Mouse (Mus musculus) fat pad, adult 2 months (tissue): ENCODE results near the gene Ppm1a.

Experiments used
- DNase-seq: peaks from one replicate; pipeline ENCODE4 v3.0.0-alpha.2; 2011; ENCODE audit warnings: low read depth, low spot score; ENCODE audit errors: extremely low read depth

The Ppm1a gene

DNA sequence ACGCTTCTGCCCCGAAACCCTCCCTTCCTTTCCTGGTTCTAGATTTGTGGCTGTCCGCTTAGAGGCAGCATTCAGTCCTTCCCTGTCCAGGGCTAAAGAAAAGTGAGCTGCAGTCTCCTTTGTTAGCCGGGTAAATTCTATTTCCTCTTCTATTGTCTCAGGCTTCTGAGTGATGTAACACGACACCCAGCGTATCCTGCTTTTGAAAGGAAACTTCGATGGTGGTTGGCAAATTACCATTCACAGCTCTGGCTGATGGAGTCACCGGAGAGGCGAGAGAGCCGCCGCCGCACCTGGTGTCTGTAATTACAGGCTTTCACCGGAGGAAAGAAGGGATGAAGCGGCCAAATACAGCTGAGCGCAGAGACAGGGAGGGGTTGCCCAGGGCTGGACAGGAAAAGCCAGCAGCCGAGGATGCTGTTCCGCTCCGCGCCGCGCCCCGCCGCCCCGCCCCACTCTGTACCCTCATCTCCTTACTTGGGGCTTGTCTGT lies 63.7 kb downstream of the Ppm1a start:
- DNase-seq: no peak

DNA sequence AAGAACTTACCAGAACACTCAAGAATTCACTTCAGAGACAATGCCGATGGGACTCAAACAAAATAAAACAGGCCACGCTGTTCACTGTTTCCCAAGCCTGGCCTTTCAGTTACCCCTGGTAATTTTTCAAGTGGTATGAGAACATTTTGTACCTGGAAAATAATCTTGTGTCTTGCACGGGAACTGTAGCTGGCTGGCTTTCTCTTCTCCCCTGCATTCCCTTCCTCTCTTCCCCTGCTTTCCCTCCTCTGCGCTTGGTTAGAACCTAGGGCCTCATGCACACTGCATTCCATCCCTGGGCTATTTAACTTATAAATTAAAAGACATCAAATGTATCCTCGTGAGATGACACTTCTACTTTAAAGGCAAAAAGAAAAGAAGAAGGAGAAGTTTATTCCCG lies 64.3 kb downstream of the Ppm1a start:
- no peak for DNase-seq

GRCm38 (mm10) chr12:72825656-72826055 lies 68.4 kb downstream of the Ppm1a start:
- no peak for DNase-seq

DNA sequence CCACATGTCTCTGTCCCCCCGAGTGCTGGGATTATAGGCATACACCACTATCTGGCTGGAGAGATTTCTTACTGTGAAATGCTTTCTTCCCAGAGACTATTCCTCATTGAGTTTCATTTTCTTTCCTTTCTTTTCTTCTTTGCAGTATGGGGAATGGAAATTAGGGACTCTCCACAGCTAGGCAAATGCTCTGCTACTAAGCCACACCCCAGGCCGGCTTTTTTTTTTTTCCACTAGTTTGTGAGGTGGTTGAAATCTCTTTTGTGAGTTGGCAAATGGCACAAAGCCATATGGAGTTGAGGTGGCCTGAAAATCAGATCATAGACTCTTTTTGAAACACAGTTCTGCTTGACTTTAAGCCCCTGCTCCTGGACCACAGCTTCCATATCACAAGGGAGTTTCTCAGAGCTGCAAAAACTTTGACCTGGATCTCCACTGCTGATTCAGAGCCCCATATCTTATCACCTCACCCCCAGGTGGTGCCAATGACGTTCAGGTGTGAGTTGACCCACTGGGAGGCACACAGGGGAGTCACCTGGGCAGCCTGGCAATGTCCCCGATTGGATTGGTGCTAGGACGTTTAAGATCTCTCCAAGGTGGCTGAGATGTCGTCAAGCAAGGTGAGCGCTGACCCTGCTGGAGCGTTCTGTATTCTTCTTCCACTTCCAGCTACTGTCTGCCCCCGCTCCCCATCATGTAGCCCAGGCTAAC lies 71.7 kb downstream of the Ppm1a start:
- no peak for DNase-seq

GRCm38 (mm10) chr12:72829777-72830176 lies 72.5 kb downstream of the Ppm1a start:
- DNase-seq: no peak

GRCm38 (mm10) chr12:72830317-72830716 lies 73.1 kb downstream of the Ppm1a start:
- DNase-seq: no peak

GRCm38 (mm10) chr12:72831711-72832432 lies 74.6 kb downstream of the Ppm1a start:
- no peak for DNase-seq

DNA sequence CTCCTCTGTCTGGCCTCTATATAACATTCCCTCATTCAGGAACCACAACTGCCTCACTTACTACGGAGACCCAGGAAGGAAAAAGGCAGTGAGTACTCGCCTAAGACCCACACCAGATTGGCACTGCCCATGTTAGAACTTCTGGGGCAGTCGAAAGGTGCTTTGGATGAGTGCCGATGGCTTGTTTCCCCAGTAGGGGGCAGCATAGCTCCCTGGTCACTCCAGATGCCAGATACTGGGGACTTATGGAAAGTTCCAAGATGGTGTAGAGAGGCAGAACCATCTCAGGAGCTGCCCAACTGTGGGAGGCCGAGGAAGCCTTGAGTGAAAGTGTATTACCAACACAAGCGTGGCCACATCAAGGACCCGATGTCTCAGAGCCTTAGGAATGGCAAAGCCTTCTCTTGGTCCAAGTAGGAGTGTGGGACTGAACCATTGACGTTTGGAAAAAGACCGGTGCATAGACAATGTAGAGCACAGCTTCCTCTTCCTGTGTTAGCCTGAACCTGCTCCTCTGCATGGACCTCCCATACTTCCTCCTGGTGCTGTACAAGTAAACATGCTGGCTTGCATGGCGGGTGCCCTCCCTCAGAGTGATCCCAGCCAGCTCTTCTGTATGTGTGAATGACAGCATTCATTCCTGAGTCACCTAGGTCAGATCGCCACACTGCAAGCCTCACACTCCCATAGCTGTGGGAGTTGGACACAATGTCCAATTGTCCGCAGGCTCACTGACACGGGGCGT lies 77.7 kb downstream of the Ppm1a start:
- no peak for DNase-seq

DNA sequence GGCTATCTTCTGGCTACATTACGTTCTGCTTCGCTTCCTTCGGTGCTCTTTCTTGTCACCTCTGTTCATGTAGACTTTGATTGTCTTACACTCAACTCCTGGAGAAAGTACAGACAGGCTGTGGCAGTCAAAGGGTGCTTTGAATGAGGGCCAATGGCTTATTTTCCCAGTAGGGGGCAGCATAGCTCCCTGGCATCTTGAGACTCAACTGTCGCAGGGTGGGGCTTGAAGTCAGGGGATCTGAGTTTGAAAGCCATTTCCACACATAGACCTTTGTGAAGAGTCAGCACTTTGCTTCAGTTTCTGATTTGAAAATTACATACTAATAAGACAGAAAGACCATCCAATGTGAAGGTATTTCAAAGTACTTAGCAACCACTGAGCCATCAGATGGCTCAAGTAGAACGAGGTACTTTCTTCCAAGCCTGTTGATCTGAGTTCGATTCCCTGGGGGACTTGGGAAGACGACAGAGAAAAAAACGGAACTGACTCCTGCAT lies 78.3 kb downstream of the Ppm1a start:
- DNase-seq: no peak

GRCm38 (mm10) chr12:72837302-72837701 lies 80.0 kb downstream of the Ppm1a start:
- DNase-seq: no peak

- DNase-seq: no peak
Observed at GRCm38 (mm10) chr12:72841500-72841899, 84.2 kb downstream of the Ppm1a start.

GRCm38 (mm10) chr12:72843135-72843534 lies 85.9 kb downstream of the Ppm1a start:
- no peak for DNase-seq

DNA sequence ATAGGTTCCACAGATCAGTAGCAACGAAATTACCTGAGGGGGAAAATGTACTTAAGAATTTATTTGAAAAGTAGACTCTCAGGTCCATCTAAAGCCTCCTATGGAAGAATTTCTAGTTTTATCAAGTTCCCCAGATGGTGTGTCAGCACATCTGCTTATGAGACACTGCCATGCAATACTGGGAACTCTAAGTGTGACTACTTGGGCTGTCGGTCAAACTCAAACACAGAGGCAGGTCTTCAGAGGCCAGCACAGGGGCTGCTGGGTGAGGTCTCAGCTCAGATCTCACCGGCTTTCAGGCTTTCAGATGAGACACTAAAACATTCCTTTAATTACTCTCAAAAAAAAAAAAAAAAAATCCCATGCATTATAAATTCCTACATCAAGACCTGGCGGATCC lies 86.3 kb downstream of the Ppm1a start:
- no peak for DNase-seq

DNA sequence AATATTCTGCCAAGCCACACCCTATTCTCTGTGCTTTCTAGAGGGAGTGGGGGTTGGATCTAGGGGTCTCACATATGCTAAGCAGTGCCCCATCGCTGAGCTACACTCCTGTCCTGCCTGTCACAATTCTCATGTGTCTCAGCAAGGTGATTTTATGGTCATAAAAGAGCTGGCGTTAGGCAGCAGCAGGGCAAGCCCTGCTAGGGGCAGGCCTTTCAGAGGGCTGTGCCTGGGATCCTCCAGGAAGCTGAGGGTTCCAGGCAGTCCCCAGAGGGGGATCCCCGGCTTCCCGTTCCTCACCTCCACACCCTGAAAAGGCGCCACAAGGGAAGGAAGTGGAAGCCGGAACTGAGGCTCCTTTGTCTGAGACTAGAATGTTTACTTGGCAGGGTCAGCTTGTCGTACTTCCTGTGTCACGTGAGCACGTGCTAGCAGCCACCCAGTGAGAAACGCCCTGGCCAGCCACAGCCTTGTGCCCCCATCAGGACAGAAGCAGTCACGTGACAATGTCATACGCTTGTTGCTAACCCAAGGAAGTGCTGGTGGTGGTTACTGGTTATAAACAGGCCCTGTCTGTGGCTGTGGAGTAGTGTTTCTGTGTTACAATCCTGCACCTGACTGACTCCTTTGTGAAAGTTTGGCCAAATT lies 86.8 kb downstream of the Ppm1a start:
- no peak for DNase-seq

GRCm38 (mm10) chr12:72845946-72846345 lies 88.7 kb downstream of the Ppm1a start:
- DNase-seq: no peak

GRCm38 (mm10) chr12:72847725-72848124 lies 90.5 kb downstream of the Ppm1a start:
- DNase-seq: no peak
